Mouse (Mus musculus) cerebellum, postnatal 14 days (tissue): ENCODE data around the gene Zfp963.

Source experiments
- DNase-seq, 2 experiments: peaks; one replicate each; pipeline ENCODE4 v3.0.0; 2021; ENCODE audit warnings: mixed read lengths in 2 of 2

Gene Zfp963

GRCm38 (mm10) chr8:69749544-69750454 lies at the start of gene Zfp963:
Zfp963 (minus strand) TSS chr8:69749970.
- DNase-seq, result peak; percentile 97 to 98

GRCm38 (mm10) chr8:69799261-69799660 lies 49.5 kb upstream of the Zfp963 start:
- no peak for DNase-seq

GRCm38 (mm10) chr8:69797661-69798060 lies 47.9 kb upstream of the Zfp963 start:
- DNase-seq, result no peak

- DNase-seq, result no peak
Observed at GRCm38 (mm10) chr8:69796721-69797345, 47.1 kb upstream of the Zfp963 start.

- DNase-seq, result no peak
Observed at GRCm38 (mm10) chr8:69794901-69795300, 45.1 kb upstream of the Zfp963 start.

GRCm38 (mm10) chr8:69794096-69794495 lies 44.3 kb upstream of the Zfp963 start:
- DNase-seq, result no peak

- DNase-seq, result no peak
Observed at GRCm38 (mm10) chr8:69793666-69794065, 43.9 kb upstream of the Zfp963 start.

- DNase-seq, result peak in 1 of 2 experiments; percentile 65
Observed at GRCm38 (mm10) chr8:69791415-69792068, 41.8 kb upstream of the Zfp963 start.

GRCm38 (mm10) chr8:69790773-69791367 lies 41.1 kb upstream of the Zfp963 start, which contains the start of the genes Atp13a1 and Zfp866:
Atp13a1 (plus strand) TSS chr8:69791163.
Zfp866 (minus strand) TSS chr8:69791178.
- DNase-seq, result peak; percentile 92

- DNase-seq, result no peak
Observed at GRCm38 (mm10) chr8:69790364-69790763, 40.6 kb upstream of the Zfp963 start.

GRCm38 (mm10) chr8:69789731-69790130 lies 40.0 kb upstream of the Zfp963 start:
- no peak for DNase-seq

GRCm38 (mm10) chr8:69789105-69789504 lies 39.3 kb upstream of the Zfp963 start:
- DNase-seq, result no peak

GRCm38 (mm10) chr8:69777111-69777510 lies 27.3 kb upstream of the Zfp963 start:
- no peak for DNase-seq

- DNase-seq, result no peak
Observed at GRCm38 (mm10) chr8:69775149-69775534, 25.4 kb upstream of the Zfp963 start.

- DNase-seq, result peak; percentile 88 to 91
Observed at GRCm38 (mm10) chr8:69774503-69775148, 24.9 kb upstream of the Zfp963 start, which contains the start of gene Gm20422. Gm20422 (minus strand) TSS chr8:69774886.

- DNase-seq, result no peak
Observed at GRCm38 (mm10) chr8:69772106-69772505, 22.3 kb upstream of the Zfp963 start.

- DNase-seq, result no peak
Observed at GRCm38 (mm10) chr8:69771221-69771620, 21.5 kb upstream of the Zfp963 start.

GRCm38 (mm10) chr8:69761814-69762445 lies 12.2 kb upstream of the Zfp963 start:
- DNase-seq, result peak in 1 of 2 experiments; percentile 33

GRCm38 (mm10) chr8:69758316-69758715 lies 8.5 kb upstream of the Zfp963 start:
- DNase-seq, result no peak

- no peak for DNase-seq
Observed at GRCm38 (mm10) chr8:69752437-69752836, 2.7 kb upstream of the Zfp963 start.

- DNase-seq, result no peak
Observed at GRCm38 (mm10) chr8:69741231-69741630, 8.5 kb downstream of the Zfp963 start.

- DNase-seq, result no peak
Observed at GRCm38 (mm10) chr8:69740763-69741162, 9.0 kb downstream of the Zfp963 start.
